Mouse (Mus musculus) embryonic facial prominence, embryonic 15.5 days (tissue): ENCODE measurements at regions not wholly inside any gene's neighbourhood (a gene's known extent, or its start where the extent isn't known, plus 50 kb on each side); places are given as distances from the start of the nearest gene placed in this dataset.

Experiments
- ATAC-seq: fragments of 200-750 bp; cut with Nextera tagmentation; 2 replicates; pipeline ENCODE4 v1.8.0; 2017; ENCODE audit warnings: low read depth, moderate TSS enrichment; ENCODE audit not compliant: insufficient number of reproducible peaks, low FRiP score, low TSS enrichment
- H3K27ac ChIP-seq: fragments of 300-500 bp; sonication (generic); replicated peaks from 2 replicates; pipeline ENCODE4 v1.5.1; 2015; ENCODE audit warnings: mild to moderate bottlenecking, inconsistent platforms
- H3K27me3 ChIP-seq: fragments of 300-500 bp; sonication (generic); 2 replicates; pipeline ENCODE4 v1.6.1; 2015; ENCODE audit warnings: inconsistent platforms
- H3K36me3 ChIP-seq: fragments of 300-500 bp; sonication (generic); 2 replicates; pipeline ENCODE4 v1.6.1; 2015; ENCODE audit warnings: mild to moderate bottlenecking, inconsistent platforms
- H3K4me1 ChIP-seq: fragments of 300-500 bp; sonication (generic); 2 replicates; pipeline ENCODE4 v1.6.1; 2015; ENCODE audit warnings: inconsistent platforms
- H3K4me2 ChIP-seq: fragments of 300-500 bp; sonication (generic); replicated peaks from 2 replicates; pipeline ENCODE4 v1.6.1; 2015; ENCODE audit warnings: mild to moderate bottlenecking, inconsistent platforms
- H3K4me3 ChIP-seq: fragments of 300-500 bp; sonication (generic); replicated peaks from 2 replicates; pipeline ENCODE4 v1.5.1; 2015; ENCODE audit warnings: mild to moderate bottlenecking, inconsistent platforms
- H3K9ac ChIP-seq: fragments of 300-500 bp; sonication (generic); 2 replicates; pipeline ENCODE4 v1.6.1; 2015; ENCODE audit warnings: inconsistent platforms
- H3K9me3 ChIP-seq: fragments of 300-500 bp; sonication (generic); replicated peaks from 2 replicates; pipeline ENCODE4 v1.6.1; 2016; ENCODE audit warnings: inconsistent platforms
- WGBS: fragments of 180-500 bp; shearing (Covaris S2); methylation state at CpG from one replicate; pipeline ENCODE4 v1.1.7; 2015; 5-methylcytosine and 5-hydroxymethylcytosine counted together

DNA sequence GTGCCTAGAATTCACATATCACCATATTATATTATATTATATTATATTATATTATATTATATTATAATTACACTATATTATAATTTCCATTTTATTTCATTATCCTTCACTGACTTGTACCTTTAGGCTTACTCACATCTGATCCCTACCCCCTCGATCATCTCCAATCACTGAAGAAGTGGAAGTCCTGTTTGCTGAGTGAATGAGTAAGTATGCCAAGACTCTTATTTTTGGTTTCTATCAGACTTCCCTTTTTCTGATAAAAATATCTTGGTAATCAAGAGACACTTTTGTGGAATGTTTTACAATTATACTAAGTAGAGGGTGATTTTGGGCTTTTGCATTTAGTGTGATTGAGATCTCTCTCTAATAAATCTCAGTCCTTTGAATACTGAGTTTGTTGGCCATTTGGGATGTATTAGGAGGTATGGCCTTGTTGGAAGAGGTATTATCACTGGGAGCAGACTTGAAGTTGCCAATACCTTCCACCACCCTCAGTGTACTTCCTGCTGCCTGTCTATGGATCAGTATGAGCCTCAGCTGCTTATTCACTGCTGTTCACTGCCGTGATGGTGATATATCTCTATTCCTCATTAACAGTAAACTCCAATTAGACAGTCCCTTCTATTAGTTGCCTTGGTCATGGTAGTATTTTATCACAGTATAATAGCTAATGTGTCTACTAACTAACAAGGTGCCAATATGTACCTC lies 665.3 kb downstream of the Adgrl2 start:
- Histone ChIP-seq H3K4me1 (no peaks in the 10 kb centered on the region), H3K9me3 (no peaks in the 10 kb centered on the region), H3K4me2 (no peak overlapping the region), H3K9ac (no peak overlapping the region), H3K27ac (no peak overlapping the region), H3K4me3 (no peak overlapping the region), H3K36me3 (no peaks in the 10 kb centered on the region), H3K27me3 (no peaks in the 10 kb centered on the region)
- no peak for ATAC-seq
- WGBS: 91% methylated on average over 2 of the region's 2 CpGs

DNA sequence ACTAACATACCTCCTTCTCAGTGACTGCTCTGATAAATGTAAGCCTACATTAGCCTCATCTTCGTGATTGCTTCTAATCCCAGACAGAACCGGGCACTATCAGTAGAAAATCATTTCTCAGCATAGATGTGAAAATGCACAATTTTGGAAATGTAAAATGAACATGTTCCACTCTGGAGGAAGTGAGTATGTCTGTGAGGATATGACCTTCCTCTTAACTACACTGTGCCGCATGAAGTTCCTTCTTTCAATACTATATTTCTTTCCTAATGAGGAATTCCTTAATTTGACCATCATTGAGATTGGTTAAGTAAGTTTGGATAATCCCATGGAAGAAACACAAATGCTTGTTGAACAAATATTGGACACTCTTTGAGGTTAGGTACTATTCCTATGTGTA lies 668.5 kb downstream of the Adgrl2 start:
- H3K4me2 ChIP-seq: no peak overlapping the region
- ATAC-seq: no peak
- no peaks in the 10 kb centered on the region for H3K36me3 ChIP-seq
- H3K27me3 ChIP-seq: no peaks in the 10 kb centered on the region
- H3K4me1 ChIP-seq: no peaks in the 10 kb centered on the region
- H3K9ac ChIP-seq: no peak overlapping the region
- H3K9me3 ChIP-seq: no peaks in the 10 kb centered on the region
- WGBS: 84% methylated on average over 3 of the region's 3 CpGs
- H3K4me3 ChIP-seq: no peak overlapping the region
- no peak overlapping the region for H3K27ac ChIP-seq

DNA sequence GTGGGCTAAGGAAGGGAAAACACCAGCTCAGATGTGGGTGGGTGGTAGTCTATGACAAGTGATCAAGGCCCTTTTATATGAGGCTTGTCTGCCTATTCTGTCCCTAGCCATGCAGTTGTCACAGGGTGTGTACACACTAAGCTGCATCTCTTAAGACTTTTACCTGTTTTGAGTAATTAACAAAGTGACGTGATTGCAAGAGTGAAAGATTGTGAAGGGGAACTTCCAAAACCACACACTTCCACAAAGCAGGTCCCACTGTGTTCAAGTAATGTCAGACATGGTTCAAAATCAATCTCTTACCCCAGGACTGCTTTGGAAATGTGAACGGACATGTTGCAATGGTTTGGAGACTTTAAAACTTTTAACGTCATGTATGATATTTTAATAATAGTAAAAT lies 674.2 kb downstream of the Adgrl2 start:
- Histone ChIP-seq H3K9me3 (no peaks in the 10 kb centered on the region), H3K4me1 (no peaks in the 10 kb centered on the region), H3K4me3 (no peak overlapping the region), H3K27ac (no peak overlapping the region), H3K4me2 (no peak overlapping the region), H3K9ac (no peak overlapping the region), H3K27me3 (no peaks in the 10 kb centered on the region), H3K36me3 (no peaks in the 10 kb centered on the region)
- WGBS: 92% methylated on average over 3 of the region's 3 CpGs
- no peak for ATAC-seq

DNA sequence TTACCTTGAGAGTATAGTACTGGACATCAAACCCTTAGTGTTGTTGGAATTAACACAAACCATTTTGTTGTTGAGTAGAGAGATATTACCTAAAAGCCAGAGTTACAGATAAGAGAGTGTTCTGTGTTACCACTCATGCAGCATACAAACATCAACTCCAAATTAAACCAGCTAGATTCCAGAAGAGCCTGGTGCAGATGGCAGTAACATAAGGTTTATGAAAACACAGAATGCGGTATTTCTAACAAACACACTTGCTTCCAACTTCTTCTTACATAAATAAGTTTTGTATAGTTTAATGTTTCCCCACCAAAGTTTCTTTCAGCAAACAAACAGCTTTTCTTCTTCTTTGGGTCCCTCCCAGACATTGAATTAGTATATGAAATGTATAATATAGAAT lies 675.1 kb downstream of the Adgrl2 start:
- Histone ChIP-seq H3K4me2 (no peak overlapping the region), H3K9me3 (no peaks in the 10 kb centered on the region), H3K27me3 (no peaks in the 10 kb centered on the region), H3K36me3 (no peaks in the 10 kb centered on the region), H3K4me1 (no peaks in the 10 kb centered on the region), H3K9ac (no peak overlapping the region), H3K4me3 (no peak overlapping the region), H3K27ac (no peak overlapping the region)
- no peak for ATAC-seq
- 86% methylated on average over 1 of the region's 1 CpGs for WGBS

DNA sequence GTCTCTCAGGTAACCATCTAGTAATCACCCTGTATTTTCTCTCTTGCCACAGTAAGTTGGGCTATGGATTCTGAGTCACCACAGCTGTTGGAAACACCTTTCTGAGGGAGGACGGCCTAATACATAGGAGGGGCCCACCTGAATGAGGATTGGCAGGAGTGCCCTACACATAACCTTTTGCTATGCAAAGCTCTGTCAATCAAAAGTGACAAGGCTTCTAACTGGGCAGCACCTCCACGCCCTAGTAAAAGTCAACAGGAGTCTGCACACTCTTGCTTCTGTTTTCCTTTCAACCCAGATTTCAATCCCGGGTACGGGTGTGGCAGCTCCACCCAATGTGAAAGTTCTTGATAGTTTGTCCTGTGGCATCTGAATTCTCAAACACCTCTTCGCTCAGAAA lies 694.8 kb downstream of the Adgrl2 start:
- Histone ChIP-seq H3K27me3 (no peaks in the 10 kb centered on the region), H3K4me3 (no peak overlapping the region), H3K9me3 (no peaks in the 10 kb centered on the region), H3K27ac (no peak overlapping the region), H3K4me2 (no peak overlapping the region), H3K4me1 (no peaks in the 10 kb centered on the region), H3K36me3 (no peaks in the 10 kb centered on the region), H3K9ac (no peak overlapping the region)
- ATAC-seq: no peak
- 79% methylated on average over 5 of the region's 5 CpGs for WGBS

DNA sequence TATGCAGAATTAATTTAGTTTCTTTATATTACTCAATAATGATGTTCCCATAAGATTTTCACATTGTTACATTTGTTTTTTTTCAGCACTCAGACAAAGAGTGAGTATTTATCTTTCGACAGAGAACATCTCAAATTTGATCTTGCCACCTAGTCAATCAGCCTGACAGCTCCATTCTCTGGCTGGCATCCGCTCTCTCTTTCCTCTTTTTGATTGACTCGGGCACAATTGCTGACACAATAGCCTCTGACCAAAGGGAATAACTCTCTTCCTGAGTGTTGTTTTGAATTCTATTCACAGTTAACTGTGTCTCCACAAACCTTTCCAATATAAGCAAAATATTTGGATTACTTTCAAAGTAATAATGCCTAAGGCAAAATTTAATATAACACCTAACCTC lies 711.4 kb downstream of the Adgrl2 start:
- H3K27ac ChIP-seq: no peak overlapping the region
- H3K9me3 ChIP-seq: no peaks in the 10 kb centered on the region
- no peak overlapping the region for H3K9ac ChIP-seq
- no peak overlapping the region for H3K4me2 ChIP-seq
- WGBS: 53% methylated on average over 3 of the region's 3 CpGs
- H3K27me3 ChIP-seq: no peaks in the 10 kb centered on the region
- no peaks in the 10 kb centered on the region for H3K4me1 ChIP-seq
- H3K36me3 ChIP-seq: no peaks in the 10 kb centered on the region
- H3K4me3 ChIP-seq: no peak overlapping the region
- no peak for ATAC-seq

DNA sequence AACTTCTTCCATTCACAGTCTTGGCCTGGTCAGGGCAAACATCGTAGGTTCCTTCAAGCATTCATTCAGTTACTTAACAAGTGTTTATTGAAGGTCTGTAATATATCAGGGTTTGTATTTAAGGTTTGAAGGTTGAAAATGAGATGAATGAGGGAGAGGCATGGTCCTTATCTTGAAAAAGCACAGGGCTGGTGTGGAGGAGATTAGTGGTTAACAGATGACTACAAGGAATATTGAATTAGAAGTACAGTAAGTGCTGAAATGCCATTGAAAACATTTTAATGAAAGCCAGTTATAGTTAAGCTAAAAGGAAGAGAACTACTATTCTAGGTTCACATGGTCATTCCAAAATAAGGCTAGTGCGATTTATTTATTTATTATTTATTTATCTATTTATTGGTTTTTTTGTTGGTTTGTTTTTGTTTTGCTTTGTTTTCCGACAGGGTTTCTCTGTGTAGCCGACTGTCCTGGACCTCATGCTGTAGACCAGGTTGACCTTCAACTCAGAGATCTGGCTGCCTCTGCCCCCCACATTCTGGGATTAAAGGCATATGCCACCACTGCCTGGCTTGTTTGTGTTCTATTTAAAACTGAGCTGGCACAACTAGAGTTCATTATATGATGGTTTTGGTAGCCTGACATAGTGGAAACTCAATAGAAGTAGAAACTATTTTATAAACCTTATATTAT lies 718.1 kb downstream of the Adgrl2 start:
- no peak overlapping the region for H3K4me3 ChIP-seq
- H3K27ac ChIP-seq: no peak overlapping the region
- H3K27me3 ChIP-seq: no peaks in the 10 kb centered on the region
- no peaks in the 10 kb centered on the region for H3K9me3 ChIP-seq
- ATAC-seq: no peak
- no peaks in the 10 kb centered on the region for H3K36me3 ChIP-seq
- no peak overlapping the region for H3K9ac ChIP-seq
- H3K4me1 ChIP-seq: no peaks in the 10 kb centered on the region
- WGBS: 80% methylated on average over 4 of the region's 4 CpGs
- H3K4me2 ChIP-seq: no peak overlapping the region

DNA sequence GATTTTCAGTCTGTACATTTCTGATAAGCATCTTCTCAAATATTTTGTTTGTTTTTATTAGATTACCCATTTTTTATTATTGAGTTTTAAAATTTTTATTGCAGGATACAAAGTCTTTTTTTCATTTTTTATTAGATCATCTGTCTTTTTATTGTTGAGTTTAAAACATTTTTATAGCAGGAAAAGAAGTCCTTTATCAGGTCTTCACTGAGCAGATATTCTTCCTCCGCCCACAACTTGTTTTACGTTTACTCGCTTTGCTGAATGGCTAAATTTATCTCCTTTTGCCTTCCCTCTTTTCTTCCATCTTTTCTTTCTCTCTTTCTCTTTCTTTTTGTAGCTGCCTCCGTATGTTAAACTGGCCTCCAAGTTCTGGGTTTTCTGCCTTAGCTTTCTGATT lies 721.5 kb downstream of the Adgrl2 start:
- Histone ChIP-seq H3K4me3 (no peak overlapping the region), H3K27me3 (no peaks in the 10 kb centered on the region), H3K9ac (no peak overlapping the region), H3K4me1 (no peaks in the 10 kb centered on the region), H3K9me3 (no peaks in the 10 kb centered on the region), H3K4me2 (no peak overlapping the region), H3K36me3 (no peaks in the 10 kb centered on the region), H3K27ac (no peak overlapping the region)
- no peak for ATAC-seq
- 91% methylated on average over 4 of the region's 4 CpGs for WGBS

DNA sequence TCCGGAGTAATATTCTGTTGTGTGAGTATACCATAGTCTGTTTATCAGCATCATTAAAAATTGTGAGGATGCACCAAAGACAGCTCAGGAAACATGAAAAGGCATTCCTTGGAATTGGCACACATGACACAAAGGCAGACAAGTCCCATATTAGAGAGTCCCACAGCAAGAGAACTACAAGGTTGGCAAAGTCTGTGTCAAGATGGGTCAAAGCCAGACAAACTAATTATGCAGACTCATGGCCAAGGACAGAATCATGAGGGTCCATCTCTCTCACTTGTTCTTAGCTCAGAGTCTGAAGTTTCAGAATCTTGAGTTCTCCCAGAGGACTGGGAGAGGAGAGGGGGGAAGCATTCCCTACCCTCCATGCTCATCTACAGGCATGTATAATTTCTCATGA lies 731.1 kb downstream of the Adgrl2 start:
- no peak for ATAC-seq
- H3K4me2 ChIP-seq: no peak overlapping the region
- WGBS: 88% methylated on average over 1 of the region's 1 CpGs
- H3K4me1 ChIP-seq: no peaks in the 10 kb centered on the region
- H3K4me3 ChIP-seq: no peak overlapping the region
- no peaks in the 10 kb centered on the region for H3K9me3 ChIP-seq
- no peak overlapping the region for H3K27ac ChIP-seq
- H3K36me3 ChIP-seq: no peaks in the 10 kb centered on the region
- H3K27me3 ChIP-seq: no peaks in the 10 kb centered on the region
- no peak overlapping the region for H3K9ac ChIP-seq

DNA sequence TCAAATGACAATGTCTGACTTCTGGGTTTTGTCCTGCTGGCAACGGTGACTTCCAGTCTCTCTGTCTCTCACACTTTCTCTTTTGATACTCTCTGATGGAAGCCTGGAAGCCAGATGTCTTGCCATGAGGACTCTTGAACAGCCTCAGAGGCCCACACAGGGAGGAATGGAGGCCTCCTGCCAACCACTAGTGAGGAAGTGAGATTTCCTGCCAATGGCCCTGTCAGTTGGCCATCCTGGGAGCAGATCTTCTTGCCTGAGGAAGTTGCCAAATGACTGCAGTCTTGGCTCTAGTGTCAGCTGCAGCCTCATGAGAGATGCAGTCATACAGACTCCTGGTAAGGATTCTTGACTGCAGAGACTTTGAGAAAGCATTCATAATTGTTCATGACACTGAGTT lies 741.7 kb downstream of the Adgrl2 start:
- Histone ChIP-seq H3K27me3 (no peaks in the 10 kb centered on the region), H3K9ac (no peak overlapping the region), H3K36me3 (no peaks in the 10 kb centered on the region), H3K4me2 (no peak overlapping the region), H3K4me1 (0 out of 2 replicates have a peak, but pooled peaks cover 6% of the 10 kb centered on the region), H3K4me3 (no peak overlapping the region), H3K27ac (no peak overlapping the region), H3K9me3 (no peaks in the 10 kb centered on the region)
- ATAC-seq: no peak
- 59% methylated on average over 1 of the region's 1 CpGs for WGBS

DNA sequence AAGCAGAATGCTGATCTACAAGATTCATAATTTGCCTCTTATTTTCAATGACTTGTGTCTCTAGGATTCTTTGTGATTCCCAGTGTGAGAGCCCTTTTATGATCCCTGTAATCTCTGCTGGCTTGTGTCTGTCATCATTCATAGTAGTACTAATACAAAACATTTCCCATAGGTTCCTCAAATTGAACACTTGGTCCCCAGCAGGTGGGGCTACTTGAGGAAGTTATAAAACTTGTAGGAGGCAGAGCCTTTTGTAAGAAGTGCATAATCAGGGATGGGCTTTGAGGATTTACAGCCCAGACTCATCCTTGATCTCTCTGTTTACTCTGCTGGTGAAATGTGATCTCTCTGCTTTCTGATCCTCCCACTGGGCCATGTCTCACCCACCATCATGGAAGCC lies 743.6 kb downstream of the Adgrl2 start:
- H3K36me3 ChIP-seq: no peaks in the 10 kb centered on the region
- ATAC-seq: no peak

DNA sequence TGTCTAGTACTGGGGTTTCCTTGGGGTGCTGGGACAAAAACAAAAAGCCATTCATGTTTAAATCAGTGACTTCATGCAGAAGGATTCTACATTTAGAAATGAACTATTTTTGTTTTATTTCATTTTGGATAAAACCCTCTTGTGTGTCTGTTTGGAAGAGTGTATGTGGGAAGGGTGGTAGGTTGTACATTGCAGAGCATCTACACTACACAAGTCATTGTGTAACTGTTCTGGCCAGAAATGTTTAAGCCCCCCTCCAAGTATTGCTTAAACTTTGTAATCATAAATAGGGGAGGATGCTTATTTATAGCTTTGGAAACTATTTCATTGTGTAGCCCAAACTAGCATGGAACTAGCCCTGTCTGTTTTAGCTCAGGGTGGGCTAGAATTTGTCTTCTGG lies 752.3 kb downstream of the Adgrl2 start:
- H3K27ac ChIP-seq: no peak overlapping the region

More for the DNA sequence above, 743.6 kb downstream of the Adgrl2 start:
- H3K27me3 ChIP-seq: no peaks in the 10 kb centered on the region
- H3K27ac ChIP-seq: no peak overlapping the region
- H3K4me3 ChIP-seq: no peak overlapping the region
- no peak overlapping the region for H3K9ac ChIP-seq
- no peak overlapping the region for H3K4me2 ChIP-seq
- H3K9me3 ChIP-seq: no peaks in the 10 kb centered on the region
- 0 out of 2 replicates have a peak, but pooled peaks cover 6% of the 10 kb centered on the region for H3K4me1 ChIP-seq

More for the DNA sequence above, 752.3 kb downstream of the Adgrl2 start:
- Histone ChIP-seq H3K36me3 (no peaks in the 10 kb centered on the region), H3K4me3 (no peak overlapping the region), H3K27me3 (no peaks in the 10 kb centered on the region), H3K9me3 (no peaks in the 10 kb centered on the region), H3K9ac (no peak overlapping the region), H3K4me2 (no peak overlapping the region), H3K4me1 (no peaks in the 10 kb centered on the region)
- no peak for ATAC-seq
